Mouse (Mus musculus): ENCODE results near the gene Scamp3. TPM values are rescaled to one million over a fixed set of nuclear protein-coding genes. Genes with fewer than 3 reads are reported as not detected.
"Not testable (repeated sequence)": the region's sequence is repeated elsewhere in the genome, so short reads cannot be mapped to it uniquely, and the experiment has no call there.

Gene Scamp3
- total RNA-seq, 4 experiments from 2014 or later, result 66.2 to 72.5 (median 69.1) TPM

DNA sequence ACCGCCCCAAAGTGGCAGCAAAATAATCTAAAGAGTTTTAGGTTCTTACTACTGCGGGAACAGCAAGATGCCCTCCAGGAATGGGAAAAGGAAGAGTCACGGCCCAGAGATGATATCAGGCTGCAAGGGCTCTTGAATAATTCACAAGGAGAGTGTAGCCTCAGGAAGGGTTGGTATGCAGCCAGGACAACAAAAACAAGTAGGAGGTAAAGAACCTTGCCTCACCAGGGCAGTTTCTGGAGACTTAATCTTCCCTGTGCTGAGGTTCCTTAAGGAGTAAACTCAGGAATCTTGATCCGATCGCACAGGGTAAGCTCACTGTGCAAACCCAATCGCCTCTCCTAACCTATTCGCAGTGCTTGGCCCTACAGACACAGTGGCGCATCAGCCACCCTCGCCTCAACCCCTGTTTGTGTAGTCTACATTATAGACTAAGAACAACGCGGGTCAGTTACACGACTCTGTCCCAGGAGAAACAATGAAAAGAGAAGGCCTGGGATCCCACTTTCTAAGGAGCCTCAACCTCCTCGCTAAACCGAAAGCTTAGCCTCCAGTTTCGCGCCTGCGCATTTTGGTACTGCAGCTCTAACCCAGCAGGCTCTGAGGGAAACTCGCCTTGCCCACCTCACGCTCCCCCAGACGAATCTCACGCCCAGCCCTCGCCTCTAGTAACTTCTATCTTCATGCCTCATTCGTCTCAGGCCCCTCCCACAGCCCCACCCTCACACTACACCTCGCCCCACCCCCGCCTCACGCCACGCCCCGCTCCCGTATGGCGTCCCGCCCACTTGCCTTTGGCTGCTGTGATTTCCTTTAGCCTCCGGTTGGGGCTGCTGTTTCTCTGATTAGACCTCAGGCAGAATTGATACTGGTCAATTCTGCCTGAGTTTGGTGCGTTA, 19.0 kb downstream of the Scamp3 start:
- peak; percentile 79 to 83 for DNase-seq (ENCODE audit: low spot score in 2 of 2)

DNA sequence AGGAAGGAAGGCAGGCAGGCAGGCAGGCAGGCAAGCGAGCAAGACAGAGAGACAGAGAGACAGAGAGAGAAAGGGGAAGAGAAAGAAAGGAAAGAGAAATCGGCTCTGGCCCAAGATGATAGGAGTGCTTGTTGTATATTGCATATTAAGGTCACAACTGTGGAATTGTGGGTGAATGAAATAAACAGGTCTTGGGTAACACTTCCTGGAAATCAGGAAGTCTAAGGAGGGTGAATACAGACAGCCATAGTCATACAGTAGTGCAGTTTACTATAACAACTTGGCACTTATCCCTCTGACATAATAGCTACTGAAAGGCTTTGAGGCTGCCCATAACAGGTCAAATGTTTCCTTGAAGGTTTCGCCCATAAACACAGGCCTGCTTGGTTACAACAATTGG, 22.6 kb downstream of the Scamp3 start:
- DNase-seq (ENCODE audit: low spot score in 2 of 2), result no peak

DNA sequence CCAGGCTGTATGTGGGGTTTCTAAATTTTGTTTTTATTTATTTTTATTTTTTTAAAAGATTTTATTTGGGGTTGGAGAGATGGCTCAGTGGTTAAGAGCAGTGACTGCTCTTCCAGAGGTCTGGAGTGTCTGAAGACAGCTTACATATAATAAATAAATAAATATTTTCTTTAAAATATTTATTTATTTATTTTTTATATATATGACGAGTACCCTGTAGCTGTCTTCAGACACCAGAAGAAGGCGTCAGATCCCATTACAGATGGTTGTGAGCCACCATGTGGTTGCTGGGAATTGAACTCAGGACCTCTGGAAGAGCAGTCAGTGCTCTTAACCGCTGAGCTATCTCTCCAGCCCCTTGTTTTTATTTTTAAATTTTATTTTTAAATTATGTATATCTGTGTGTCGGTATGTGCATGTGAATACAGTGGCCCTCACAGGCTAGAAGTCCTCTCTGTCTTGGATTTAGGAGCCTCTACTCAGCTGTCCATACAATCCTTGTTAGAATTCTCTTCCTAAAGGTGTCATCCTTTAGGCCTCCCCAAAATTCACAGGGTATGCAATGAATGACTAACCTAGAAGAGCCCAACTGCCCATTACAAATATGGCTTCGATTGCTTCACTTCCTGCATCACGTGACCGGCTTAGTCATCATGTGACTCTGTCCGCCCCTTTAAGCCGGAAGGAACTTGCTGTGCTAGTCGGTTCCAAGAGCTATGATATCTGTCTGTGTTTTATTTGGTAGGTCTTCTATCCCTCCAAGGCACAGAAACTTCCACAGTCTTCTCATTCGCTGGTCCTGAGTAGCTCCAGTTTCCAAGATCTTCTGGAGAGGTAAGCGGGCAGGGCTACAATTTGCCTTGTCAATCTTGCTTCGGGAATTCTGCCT, 25.2 kb downstream of the Scamp3 start, which contains the start of gene Gba:
Gba (plus strand) TSS at position 676 of the 889 bp plus-strand sequence.
- peak; percentile 81 to 88 for DNase-seq (ENCODE audit: low spot score in 2 of 2)

DNA sequence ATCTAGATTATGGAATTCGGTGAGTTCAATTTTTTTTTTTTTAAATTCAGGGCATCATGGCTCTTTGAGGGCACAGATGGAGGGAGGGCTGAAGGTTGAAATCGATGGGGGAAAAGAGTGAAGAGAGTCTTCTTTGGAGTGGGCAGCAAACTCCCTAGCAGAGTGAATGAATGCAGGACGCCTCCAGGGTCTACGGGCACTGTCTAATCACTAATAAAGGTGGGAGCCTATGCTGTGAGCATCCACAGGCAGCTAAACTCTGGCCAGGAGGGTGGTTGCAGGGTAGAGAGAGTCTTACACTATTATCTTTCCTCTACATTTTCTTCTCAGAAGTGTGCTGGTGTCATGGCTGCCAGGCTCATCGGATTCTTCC, 25.9 kb downstream of the Scamp3 start:
- no peak for DNase-seq (ENCODE audit: low spot score in 2 of 2)

DNA sequence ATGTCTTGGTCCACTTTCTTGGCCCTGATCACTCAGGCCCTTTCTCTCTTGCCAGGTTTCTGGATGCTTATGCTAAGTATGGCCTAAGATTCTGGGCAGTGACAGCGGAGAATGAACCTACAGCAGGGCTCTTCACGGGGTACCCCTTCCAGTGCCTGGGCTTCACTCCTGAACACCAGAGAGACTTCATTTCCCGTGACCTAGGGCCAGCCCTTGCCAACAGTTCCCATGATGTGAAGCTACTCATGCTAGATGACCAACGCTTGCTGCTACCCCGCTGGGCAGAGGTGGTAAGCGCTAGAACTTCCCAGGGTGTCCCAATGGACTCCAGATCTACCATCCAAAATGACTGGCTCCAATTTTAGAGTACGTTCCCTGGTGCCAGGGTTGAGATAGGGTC, 28.8 kb downstream of the Scamp3 start:
- no peak for DNase-seq (ENCODE audit: low spot score in 2 of 2)

DNA sequence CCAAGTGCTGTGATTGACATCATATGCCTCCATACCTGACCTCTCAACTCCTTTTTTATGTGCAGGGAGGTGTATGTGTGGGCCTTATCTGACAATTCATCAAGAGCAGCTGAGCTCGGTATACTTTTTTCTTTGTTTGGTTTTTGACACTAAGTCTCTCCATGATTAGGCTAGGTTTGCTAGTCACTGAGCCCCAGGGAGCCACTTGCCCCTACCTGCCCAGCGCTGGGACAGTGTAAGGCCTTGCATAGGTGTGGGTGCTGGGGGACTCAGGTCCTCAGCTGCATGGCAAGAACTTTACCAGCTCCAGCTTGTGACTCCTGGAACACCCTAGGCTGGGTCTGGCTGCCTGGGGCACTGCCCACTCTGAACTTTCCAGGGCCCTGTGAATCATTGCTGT, 29.4 kb downstream of the Scamp3 start:
- no peak for DNase-seq (ENCODE audit: low spot score in 2 of 2)

DNA sequence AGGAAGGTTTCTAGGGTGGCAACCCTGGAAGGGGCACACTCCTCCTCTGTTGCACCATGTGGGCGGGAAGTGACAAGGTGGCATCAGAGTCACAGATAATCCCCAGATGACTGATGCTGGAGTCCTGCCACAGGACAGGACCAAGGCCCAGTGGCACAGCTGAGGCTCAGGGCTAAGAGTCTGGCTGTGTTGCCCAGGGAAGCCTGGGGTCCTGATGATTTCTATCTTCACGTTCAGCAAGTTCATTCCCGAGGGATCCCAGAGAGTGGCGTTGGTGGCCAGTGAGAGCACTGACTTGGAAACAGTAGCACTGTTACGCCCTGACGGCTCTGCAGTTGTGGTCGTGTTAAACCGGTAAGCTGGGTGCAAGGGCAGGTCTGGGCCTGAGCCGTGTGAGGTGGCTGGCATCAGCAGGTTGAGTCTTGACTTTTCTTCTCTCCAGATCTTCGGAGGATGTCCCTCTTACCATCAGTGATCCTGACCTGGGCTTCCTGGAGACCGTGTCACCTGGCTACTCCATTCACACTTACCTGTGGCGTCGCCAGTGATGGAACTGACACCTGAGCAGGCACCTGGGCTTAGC, 30.9 kb downstream of the Scamp3 start:
- no peak for DNase-seq (ENCODE audit: low spot score in 2 of 2)

DNA sequence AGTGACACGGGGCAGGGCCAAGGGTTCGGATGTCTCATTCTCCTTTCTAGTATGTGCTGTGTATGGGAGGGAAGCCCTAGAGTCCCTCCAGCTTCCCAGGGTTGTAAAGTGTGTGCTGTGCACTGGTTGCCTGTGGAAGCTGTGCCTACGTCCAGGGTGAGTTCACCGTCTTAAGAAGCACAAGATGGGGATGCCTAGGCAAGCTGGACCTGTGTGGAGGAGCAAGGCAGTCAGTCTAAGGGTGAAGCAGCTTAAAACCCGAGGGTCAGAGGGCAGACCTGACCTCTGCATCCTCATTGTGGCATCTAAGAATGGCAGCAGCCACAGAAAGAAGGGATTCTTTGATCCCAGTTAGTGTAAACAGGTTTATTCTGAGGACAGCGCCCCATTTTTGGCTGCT, 31.5 kb downstream of the Scamp3 start:
- no peak for DNase-seq (ENCODE audit: low spot score in 2 of 2)

DNA sequence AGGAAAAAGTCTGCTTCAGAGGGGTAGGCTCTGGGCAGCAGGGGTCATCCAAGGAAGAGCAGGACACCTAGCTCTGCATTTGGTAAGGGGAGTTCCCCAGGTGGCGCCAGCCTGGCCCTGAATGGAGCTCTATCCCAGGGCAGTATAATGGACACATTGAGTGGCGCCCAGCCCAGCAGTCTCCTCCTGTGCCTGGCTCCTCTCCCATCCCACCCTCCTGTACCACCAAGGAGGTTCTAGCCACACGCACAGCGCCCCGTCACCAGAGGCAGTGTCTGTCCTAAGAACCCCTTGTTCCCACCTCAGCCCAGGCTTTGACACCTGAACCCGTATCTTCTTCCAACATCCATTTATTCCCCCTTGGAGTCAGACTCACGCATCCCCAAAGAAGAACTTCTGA, 32.5 kb downstream of the Scamp3 start:
- no peak for DNase-seq (ENCODE audit: low spot score in 2 of 2)

DNA sequence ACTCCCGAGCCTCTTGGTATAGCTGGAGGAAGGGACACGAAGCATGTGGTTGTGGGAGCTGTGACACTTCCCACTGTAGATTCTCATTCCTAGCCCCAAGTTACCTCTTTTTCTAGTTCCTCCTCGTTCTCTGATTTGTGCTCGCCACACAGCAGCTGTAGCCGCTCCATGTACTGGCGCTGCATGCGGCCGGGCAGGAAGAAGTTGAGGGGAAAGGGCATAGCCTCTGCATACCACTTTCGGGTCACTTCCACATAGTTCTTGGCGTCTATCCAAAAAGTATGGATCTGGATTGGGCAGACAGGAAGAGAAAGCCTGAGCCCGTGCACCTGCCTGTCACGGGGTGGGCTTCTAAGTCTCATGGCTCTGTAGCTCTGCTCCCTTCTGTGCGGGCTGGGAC, 32.9 kb downstream of the Scamp3 start:
- no peak for DNase-seq (ENCODE audit: low spot score in 2 of 2)

DNA sequence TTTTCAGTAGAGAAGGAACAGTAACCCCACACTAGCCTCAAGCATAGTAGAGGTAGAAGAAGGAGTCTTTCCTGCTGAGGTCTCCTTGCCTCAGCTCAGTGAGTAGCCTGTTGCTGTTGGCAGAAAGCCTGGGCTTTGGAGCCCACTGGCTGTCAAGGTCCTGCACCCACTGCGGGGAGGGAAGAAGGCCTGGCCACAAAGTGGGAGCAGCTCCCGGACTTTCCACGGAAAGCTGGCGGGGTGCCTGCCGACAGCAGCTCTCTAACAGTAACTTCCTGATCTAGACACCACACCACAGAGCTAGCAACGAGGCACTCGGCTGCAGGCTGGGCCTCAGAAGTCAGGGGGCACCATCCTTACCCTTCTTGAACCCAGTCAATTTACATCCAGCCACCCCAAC, 33.5 kb downstream of the Scamp3 start:
- no peak for DNase-seq (ENCODE audit: low spot score in 2 of 2)

DNA sequence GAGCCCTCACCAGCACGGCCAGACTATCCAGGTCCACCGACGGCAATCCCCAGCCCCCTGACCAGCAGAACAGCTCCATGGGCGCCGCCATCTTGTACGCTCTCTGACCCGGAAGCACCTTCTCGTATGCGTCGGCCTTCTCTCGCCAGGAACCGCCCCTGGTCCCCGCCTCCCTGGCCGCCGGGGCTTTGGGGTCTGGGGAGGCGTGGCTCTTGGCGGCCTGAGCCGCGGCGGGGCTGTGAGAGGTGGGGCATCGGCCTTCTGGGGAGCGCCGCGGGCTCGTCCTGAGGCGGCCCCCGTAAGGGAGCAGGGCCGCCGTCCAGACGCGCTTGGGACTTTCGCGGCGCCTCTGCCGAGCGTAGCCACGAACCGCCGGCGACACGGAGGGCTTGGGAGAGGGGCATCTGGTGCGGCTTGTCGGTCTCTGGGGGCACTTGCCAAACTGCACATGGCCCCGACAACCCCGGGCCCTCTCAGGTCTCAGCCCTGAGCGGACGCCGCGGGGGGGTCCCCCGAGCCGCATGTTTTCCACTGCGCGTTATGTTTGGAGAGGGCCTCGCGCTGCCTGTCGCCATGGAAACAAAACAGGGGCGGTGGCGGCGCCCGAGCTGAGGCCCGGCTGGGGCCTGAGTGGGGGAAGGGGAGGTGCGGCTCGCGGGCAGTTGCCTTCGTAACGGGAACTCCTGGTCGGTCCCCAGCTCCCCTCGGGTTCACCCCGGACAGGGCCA, 36.7 kb downstream of the Scamp3 start:
- DNase-seq (ENCODE audit: low spot score in 2 of 2), result peak; percentile 87 to 90

DNA sequence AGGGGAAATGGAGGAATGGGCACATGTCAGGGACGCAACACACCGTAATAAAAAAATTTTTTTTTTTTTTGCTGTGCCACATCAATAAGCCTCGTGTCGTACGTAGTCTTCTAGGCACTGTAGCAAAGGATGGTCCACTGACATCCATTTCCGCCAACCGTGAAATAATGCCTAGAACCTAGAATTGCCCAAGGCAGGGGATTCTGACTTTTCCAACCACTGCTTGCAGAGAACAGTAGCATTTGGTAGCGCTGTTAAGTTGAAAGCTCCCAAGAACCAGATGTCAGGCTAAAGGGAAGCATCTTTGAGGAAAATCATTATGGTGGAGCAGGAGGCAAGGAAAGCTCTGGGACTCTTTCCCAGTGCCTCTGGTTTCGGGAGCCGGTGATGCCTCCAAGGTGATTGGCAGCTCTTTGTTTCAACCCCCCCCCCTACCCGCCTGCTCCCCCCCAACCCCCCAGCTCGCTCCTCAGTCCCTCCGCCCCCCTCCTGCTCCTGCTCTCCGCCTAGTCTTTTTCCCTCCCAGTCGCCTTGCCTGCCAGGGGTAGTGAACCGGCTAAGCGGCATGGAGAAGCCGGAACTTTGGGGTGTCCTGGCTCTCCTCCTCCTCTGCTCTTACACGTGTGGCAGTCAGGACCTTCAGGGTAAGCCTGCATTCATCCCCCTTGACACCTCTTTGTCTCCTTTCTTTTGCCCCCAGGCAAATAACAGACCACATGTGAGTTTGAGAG, 37.6 kb downstream of the Scamp3 start, which contains the start of gene Thbs3:
Thbs3 (plus strand) TSS at position 500 of the 731 bp plus-strand sequence.
- DNase-seq (ENCODE audit: low spot score in 2 of 2), result no peak

DNA sequence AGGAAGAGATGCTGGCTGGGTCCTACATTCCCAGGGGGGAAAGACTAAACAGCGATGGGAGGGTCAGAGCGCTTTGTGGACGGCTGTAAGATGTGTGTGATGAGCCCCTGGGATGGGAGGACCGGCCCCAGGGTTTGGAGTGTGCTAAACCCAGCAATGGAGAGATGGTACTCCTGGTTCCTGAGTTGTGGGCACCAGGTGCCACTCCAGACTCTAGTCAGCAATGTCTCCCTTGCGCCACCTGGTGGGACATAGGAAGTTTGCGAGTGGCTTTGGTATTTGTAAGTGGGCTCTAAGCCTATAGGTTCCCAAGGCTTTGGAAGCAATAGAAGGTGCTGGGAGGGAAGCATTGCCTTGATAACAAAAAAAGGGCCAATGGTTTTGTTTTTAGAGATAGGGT, 38.6 kb downstream of the Scamp3 start:
- DNase-seq (ENCODE audit: low spot score in 2 of 2), result peak; percentile 74 to 87

DNA sequence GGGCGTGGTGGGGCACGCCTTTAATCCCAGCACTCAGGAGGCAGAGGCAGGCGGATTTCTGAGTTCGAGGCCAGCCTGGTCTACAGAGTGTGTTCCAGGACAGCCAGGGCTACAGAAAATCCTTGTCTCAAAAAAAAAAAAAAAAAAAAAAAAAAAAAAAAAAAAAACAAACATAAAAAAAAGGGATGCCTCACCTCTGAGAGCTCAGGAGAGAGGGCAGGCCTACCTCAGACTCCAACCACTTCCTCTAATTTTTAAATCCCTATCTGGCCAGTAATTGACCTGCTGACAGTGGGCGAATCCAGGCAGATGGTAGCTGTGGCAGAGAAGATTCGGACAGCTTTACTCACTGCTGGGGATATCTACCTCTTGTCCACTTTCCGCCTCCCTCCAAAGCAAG, 39.1 kb downstream of the Scamp3 start:
- DNase-seq (ENCODE audit: low spot score in 2 of 2), result not testable (repeated sequence)

DNA sequence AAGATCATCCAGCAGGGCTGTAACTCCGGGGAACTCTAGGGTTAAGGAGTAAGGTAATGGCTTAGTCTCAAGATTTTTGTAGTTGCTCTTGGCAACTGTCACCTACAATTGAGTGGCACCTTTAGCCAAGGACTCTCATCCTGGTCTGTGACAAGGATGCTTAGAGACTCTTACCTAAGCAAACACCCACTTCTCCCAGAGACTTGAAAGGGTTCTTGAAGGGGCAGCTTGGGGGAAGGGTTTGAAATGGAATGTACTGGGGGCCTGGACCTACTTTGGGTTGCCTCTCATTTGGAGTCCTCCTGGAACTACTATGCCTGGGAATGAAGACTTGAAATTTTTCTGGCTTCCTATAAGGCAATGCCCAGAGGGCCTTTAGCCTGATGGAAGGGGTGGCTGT, 41.0 kb downstream of the Scamp3 start:
- DNase-seq (ENCODE audit: low spot score in 2 of 2), result no peak

DNA sequence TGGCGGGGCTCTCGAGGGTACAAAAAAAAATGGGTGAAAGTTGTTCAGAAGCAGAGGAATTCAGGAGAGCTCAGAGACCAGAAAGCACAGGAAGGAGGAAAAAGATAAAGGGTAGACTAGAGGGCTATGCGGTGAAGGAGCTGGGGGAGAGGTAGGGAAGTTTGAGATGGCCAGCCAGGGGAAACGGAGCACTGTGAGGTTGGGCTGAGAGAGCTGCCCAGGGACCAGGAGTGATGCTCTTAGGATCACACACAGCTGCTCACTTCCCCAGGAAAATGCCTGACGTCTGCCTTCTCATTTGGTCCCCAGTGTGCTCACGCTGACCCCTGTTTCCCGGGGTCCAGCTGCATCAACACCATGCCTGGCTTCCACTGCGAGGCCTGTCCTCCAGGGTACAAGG, 42.3 kb downstream of the Scamp3 start:
- DNase-seq (ENCODE audit: low spot score in 2 of 2), result no peak

DNA sequence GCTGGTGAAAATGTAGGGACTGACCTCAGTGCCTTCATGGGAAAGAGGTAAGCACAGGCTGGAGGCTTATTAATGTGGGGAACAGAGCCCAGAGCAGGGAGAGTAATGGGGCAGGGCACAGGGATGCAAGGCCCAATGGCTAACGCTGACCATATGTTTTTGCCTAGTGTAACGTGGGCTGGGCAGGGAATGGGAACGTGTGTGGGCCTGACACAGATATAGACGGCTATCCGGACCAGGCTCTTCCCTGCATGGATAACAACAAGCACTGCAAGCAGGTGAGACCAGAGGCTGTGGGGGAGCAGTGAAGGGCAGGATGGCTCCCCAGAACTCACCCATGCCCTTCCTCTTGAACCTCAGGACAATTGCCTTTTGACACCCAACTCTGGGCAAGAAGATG, 43.9 kb downstream of the Scamp3 start:
- no peak for DNase-seq (ENCODE audit: low spot score in 2 of 2)

DNA sequence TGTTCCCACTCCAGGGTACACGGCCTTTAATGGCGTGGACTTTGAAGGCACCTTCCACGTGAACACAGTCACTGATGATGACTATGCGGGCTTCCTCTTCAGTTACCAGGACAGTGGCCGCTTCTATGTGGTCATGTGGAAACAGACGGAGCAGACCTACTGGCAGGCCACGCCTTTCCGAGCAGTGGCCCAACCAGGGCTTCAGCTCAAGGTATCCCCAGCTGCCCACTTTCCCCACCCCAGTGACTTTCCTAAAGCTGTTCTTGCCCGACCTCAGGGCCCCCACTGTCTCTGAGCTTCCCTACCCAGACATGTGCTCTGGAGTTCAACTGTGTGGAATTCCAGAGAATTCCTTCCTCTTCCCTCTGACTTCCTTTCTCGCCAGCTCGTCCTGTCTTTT, 47.5 kb downstream of the Scamp3 start:
- no peak for DNase-seq (ENCODE audit: low spot score in 2 of 2)

DNA sequence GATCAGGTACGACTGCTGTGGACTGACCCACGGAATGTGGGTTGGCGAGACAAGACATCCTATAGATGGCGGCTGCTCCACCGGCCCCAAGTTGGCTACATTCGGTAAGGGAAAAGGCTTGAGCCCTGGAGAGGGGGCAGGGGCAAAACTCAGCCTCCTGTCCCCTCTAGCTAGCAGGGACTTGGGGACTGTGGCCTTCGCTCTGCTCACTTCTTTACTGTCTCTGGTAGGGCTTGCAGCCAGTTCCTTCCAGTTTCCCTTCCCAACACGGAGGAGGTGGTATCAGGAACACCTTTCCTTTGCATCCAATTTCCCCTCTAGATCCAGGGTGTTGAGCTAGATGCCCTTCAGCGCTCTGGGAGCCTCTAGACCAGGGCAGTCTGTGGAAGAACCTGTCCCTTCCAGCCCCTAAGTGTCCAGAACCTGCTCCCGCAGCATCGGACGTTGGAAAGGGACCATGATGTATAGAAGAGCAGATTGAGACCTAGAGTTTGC, 48.1 kb downstream of the Scamp3 start:
- DNase-seq (ENCODE audit: low spot score in 2 of 2), result no peak

Data from layer of hippocampus, adult 8-10 months (tissue).